Mouse (Mus musculus) embryo, embryonic 10 days (tissue): ENCODE data around the gene Gm49510.
A peak's percentile ranks its signal among the peaks of the same experiment; 100 is the strongest.
"Not testable (repeated sequence)": the region's sequence is repeated elsewhere in the genome, so short reads cannot be mapped to it uniquely, and the experiment has no call there.

Source experiments
- DNase-seq: peaks from one replicate; pipeline ENCODE4 v3.0.0-alpha.2; 2015; ENCODE audit warnings: low spot score

The Gm49510 gene

GRCm38 (mm10) chr15:78878792-78879516, 20.5 kb upstream of the Gm49510 start:
- not testable (repeated sequence) for DNase-seq

GRCm38 (mm10) chr15:78880432-78880831, 19.0 kb upstream of the Gm49510 start:
- DNase-seq: no peak

- DNase-seq: no peak
Observed at GRCm38 (mm10) chr15:78881828-78882227, 17.6 kb upstream of the Gm49510 start.

- peak; percentile 63 for DNase-seq
Observed at GRCm38 (mm10) chr15:78889401-78889853, 10.0 kb upstream of the Gm49510 start.

- no peak for DNase-seq
Observed at GRCm38 (mm10) chr15:78892440-78892839, 7.0 kb upstream of the Gm49510 start.

- no peak for DNase-seq
Observed at GRCm38 (mm10) chr15:78894726-78895125, 4.7 kb upstream of the Gm49510 start.

- DNase-seq: no peak
Observed at GRCm38 (mm10) chr15:78895741-78896140, 3.7 kb upstream of the Gm49510 start.

- DNase-seq: no peak
Observed at GRCm38 (mm10) chr15:78896149-78896548, 3.3 kb upstream of the Gm49510 start.

- no peak for DNase-seq
Observed at GRCm38 (mm10) chr15:78897488-78897887, 2.0 kb upstream of the Gm49510 start.

GRCm38 (mm10) chr15:78898507-78899001, 913 bp upstream of the Gm49510 start:
- DNase-seq: no peak

- DNase-seq: peak; percentile 74
Observed at GRCm38 (mm10) chr15:78899740-78900584, 495 bp downstream of the Gm49510 start, which contains the start of gene Sh3bp1. Gene Sh3bp1 (plus strand): TSS chr15:78899768.

GRCm38 (mm10) chr15:78900585-78901421, 1.3 kb downstream of the Gm49510 start:
- DNase-seq: no peak

GRCm38 (mm10) chr15:78901422-78901789, 1.9 kb downstream of the Gm49510 start:
- DNase-seq: no peak

- DNase-seq: peak; percentile 88
Observed at GRCm38 (mm10) chr15:78903243-78903642, 3.8 kb downstream of the Gm49510 start.

- no peak for DNase-seq
Observed at GRCm38 (mm10) chr15:78908399-78908798, 8.9 kb downstream of the Gm49510 start.

- DNase-seq: no peak
Observed at GRCm38 (mm10) chr15:78908982-78909381, 9.5 kb downstream of the Gm49510 start.

GRCm38 (mm10) chr15:78912040-78912439, 12.6 kb downstream of the Gm49510 start:
- peak; percentile 69 for DNase-seq

- DNase-seq: peak; percentile 98
Observed at GRCm38 (mm10) chr15:78913632-78914090, 14.2 kb downstream of the Gm49510 start, which contains the start of gene Pdxp. Gene Pdxp (plus strand): TSS chr15:78913919.

GRCm38 (mm10) chr15:78914091-78914822, 14.8 kb downstream of the Gm49510 start:
- DNase-seq: peak; percentile 54

GRCm38 (mm10) chr15:78914823-78915659, 15.6 kb downstream of the Gm49510 start:
- no peak for DNase-seq
